Mouse (Mus musculus) myocyte (in vitro differentiated cells): ENCODE measurements around the gene Arid1b. TPM values are rescaled to one million over a fixed set of nuclear protein-coding genes. Genes with fewer than 3 reads are reported as not detected.

Experiments used
- H3K27me3 ChIP-seq: one replicate; pipeline ENCODE4 v1.6.1; 2011; ENCODE audit not compliant: control insufficient read depth, insufficient read depth, insufficient read length
- H3K36me3 ChIP-seq: one replicate; pipeline ENCODE4 v1.6.1; 2011; ENCODE audit not compliant: control insufficient read depth, insufficient read depth
- H3K4me2 ChIP-seq: one replicate; pipeline ENCODE4 v1.6.1; 2011; ENCODE audit warnings: low read depth, control low read depth
- H3K4me3 ChIP-seq: one replicate; pipeline ENCODE4 v1.5.1; 2011; ENCODE audit warnings: mild to moderate bottlenecking, control low read depth, moderate library complexity
- H3K79me2 ChIP-seq: one replicate; pipeline ENCODE4 v1.6.1; 2011; ENCODE audit not compliant: control insufficient read depth, insufficient read depth
- H3ac ChIP-seq: one replicate; pipeline ENCODE4 v1.6.1; 2011; ENCODE audit not compliant: control insufficient read depth, insufficient read length
- CEBPB ChIP-seq: IDR thresholded peaks from 2 replicates; pipeline ENCODE4 v1.6.1; 2011; ENCODE audit warnings: mild to moderate bottlenecking, moderate library complexity; ENCODE audit not compliant: poor library complexity, insufficient read depth, severe bottlenecking
- E2F4 ChIP-seq: IDR thresholded peaks from one replicate; pipeline ENCODE4 v1.6.1; 2011; ENCODE audit warnings: mild to moderate bottlenecking, control low read depth, moderate library complexity; ENCODE audit not compliant: insufficient read depth
- MAX ChIP-seq: IDR thresholded peaks from one replicate; pipeline ENCODE4 v1.6.1; 2011; ENCODE audit warnings: low read depth, mild to moderate bottlenecking, control low read depth
- MYOD1 ChIP-seq, 3 experiments: IDR thresholded peaks; one replicate each; pipeline ENCODE4 v1.6.1; 2011; ENCODE audit warnings: control low read depth in 2 of 3, low read depth in 2 of 3, mild to moderate bottlenecking in 2 of 3, moderate library complexity in 1 of 3; ENCODE audit not compliant: insufficient read length in 2 of 3, control insufficient read depth in 1 of 3
- MYOG ChIP-seq, 3 experiments: IDR thresholded peaks; one replicate each; pipeline ENCODE4 v1.6.1; 2011; ENCODE audit warnings: control low read depth in 2 of 3, low read depth in 2 of 3, mild to moderate bottlenecking in 2 of 3; ENCODE audit not compliant: insufficient read length in 2 of 3, control insufficient read depth in 1 of 3, insufficient read depth in 1 of 3
- POLR2A ChIP-seq: IDR thresholded peaks from one replicate; pipeline ENCODE4 v1.6.1; 2011; ENCODE audit warnings: low read depth, mild to moderate bottlenecking, control low read depth, moderate library complexity; ENCODE audit not compliant: insufficient read length
- POLR2AphosphoS2 ChIP-seq: IDR thresholded peaks from one replicate; pipeline ENCODE4 v1.6.1; 2011; ENCODE audit warnings: low read depth, control low read depth; ENCODE audit not compliant: insufficient read length
- REST ChIP-seq: IDR thresholded peaks from one replicate; pipeline ENCODE4 v1.6.1; 2011; ENCODE audit warnings: mild to moderate bottlenecking, control low read depth, moderate library complexity; ENCODE audit not compliant: insufficient read depth, insufficient read length
- SRF ChIP-seq: IDR thresholded peaks from one replicate; pipeline ENCODE4 v1.6.1; 2011; ENCODE audit warnings: low read depth; ENCODE audit not compliant: control insufficient read depth, insufficient read length
- TCF12 ChIP-seq: IDR thresholded peaks from one replicate; pipeline ENCODE4 v1.6.1; 2011; ENCODE audit warnings: mild to moderate bottlenecking, control low read depth; ENCODE audit not compliant: poor library complexity, insufficient read depth, severe bottlenecking
- TCF3 ChIP-seq: IDR thresholded peaks from one replicate; pipeline ENCODE4 v1.6.1; 2011; ENCODE audit warnings: low read depth, control low read depth; ENCODE audit not compliant: insufficient read length
- USF1 ChIP-seq: IDR thresholded peaks from one replicate; pipeline ENCODE4 v1.6.1; 2011; ENCODE audit warnings: low read depth, mild to moderate bottlenecking, control low read depth, moderate library complexity
- polyA plus RNA-seq: library from polyadenylated mRNA; unstranded; fragments of >200 nt; fragmentation: generic; extraction: Trizol; gene quantifications from one replicate; pipeline ENCODE4 v1.2.1, GENCODE M21; 2012; ENCODE audit warnings: missing spikeins

Arid1b gene
- polyA plus RNA-seq, 1 experiment, result 10.9 TPM

- no peaks in the 10 kb centered on the region for H3K36me3 ChIP-seq
- H3K4me3 ChIP-seq, result no peak overlapping the region
- TF ChIP-seq MAX, result no peak
- no peak for TF ChIP-seq REST
- no peak for TF ChIP-seq POLR2AphosphoS2
- no peak for TF ChIP-seq MYOG (IDR thresholded peaks at IDR 0.05; ENCODE audit: control insufficient read depth in 1 of 3, insufficient read depth in 1 of 3, insufficient read length in 2 of 3, low read depth in 2 of 3)
- no peak for TF ChIP-seq MYOD1 (IDR thresholded peaks at IDR 0.05; ENCODE audit: control insufficient read depth in 1 of 3, insufficient read length in 2 of 3, low read depth in 2 of 3)
- TF ChIP-seq SRF, result no peak
- no peak for TF ChIP-seq POLR2A
- TF ChIP-seq TCF3, result no peak
- no peak for TF ChIP-seq USF1
- no peak for TF ChIP-seq TCF12
- TF ChIP-seq E2F4, result no peak
- no peak for TF ChIP-seq CEBPB
- H3K27me3 ChIP-seq, result no peaks in the 10 kb centered on the region
- H3K79me2 ChIP-seq, result peaks cover 100% of the 10 kb centered on the region
- H3K4me2 ChIP-seq, result no peak overlapping the region
- H3ac ChIP-seq, result no peak overlapping the region
These were observed 10.1 kb downstream of the Arid1b start for GRCm38 (mm10) chr17:5004266-5004665.

- H3K36me3 ChIP-seq, result no peaks in the 10 kb centered on the region
- no peak overlapping the region for H3K4me2 ChIP-seq
- TF ChIP-seq POLR2AphosphoS2, result no peak
- TF ChIP-seq MYOD1 (IDR thresholded peaks at IDR 0.05; ENCODE audit: control insufficient read depth in 1 of 3, insufficient read length in 2 of 3, low read depth in 2 of 3), result no peak
- TF ChIP-seq USF1, result no peak
- no peak for TF ChIP-seq E2F4
- no peak for TF ChIP-seq POLR2A
- no peaks in the 10 kb centered on the region for H3K27me3 ChIP-seq
- H3K79me2 ChIP-seq, result peaks cover 100% of the 10 kb centered on the region
- H3ac ChIP-seq, result no peak overlapping the region
- H3K4me3 ChIP-seq, result no peak overlapping the region
These were observed 10.6 kb downstream of the Arid1b start for GRCm38 (mm10) chr17:5004706-5005105.

GRCm38 (mm10) chr17:5005285-5005684, 11.2 kb downstream of the Arid1b start:
- no peak overlapping the region for H3ac ChIP-seq
- H3K36me3 ChIP-seq, result no peaks in the 10 kb centered on the region
- TF ChIP-seq POLR2A (no peak), CEBPB (no peak), REST (no peak), E2F4 (no peak), MYOD1 (IDR thresholded peaks at IDR 0.05; ENCODE audit: control insufficient read depth in 1 of 3, insufficient read length in 2 of 3, low read depth in 2 of 3) (no peak), MYOG (IDR thresholded peaks at IDR 0.05; ENCODE audit: control insufficient read depth in 1 of 3, insufficient read depth in 1 of 3, insufficient read length in 2 of 3, low read depth in 2 of 3) (no peak), POLR2AphosphoS2 (no peak)
- H3K4me3 ChIP-seq, result no peak overlapping the region
- H3K27me3 ChIP-seq, result no peaks in the 10 kb centered on the region
- peaks cover 100% of the 10 kb centered on the region for H3K79me2 ChIP-seq
- no peak overlapping the region for H3K4me2 ChIP-seq

- Histone ChIP-seq H3ac (no peak overlapping the region), H3K4me2 (no peak overlapping the region), H3K27me3 (no peaks in the 10 kb centered on the region), H3K36me3 (no peaks in the 10 kb centered on the region), H3K4me3 (no peak overlapping the region), H3K79me2 (peaks cover 97% of the 10 kb centered on the region)
- TF ChIP-seq TCF12, result no peak
- TF ChIP-seq USF1, result no peak
- TF ChIP-seq TCF3, result no peak
- TF ChIP-seq MYOD1 (IDR thresholded peaks at IDR 0.05; ENCODE audit: control insufficient read depth in 1 of 3, insufficient read length in 2 of 3, low read depth in 2 of 3), result no peak
- TF ChIP-seq POLR2A, result no peak
- no peak for TF ChIP-seq REST
- no peak for TF ChIP-seq CEBPB
- TF ChIP-seq MYOG (IDR thresholded peaks at IDR 0.05; ENCODE audit: control insufficient read depth in 1 of 3, insufficient read depth in 1 of 3, insufficient read length in 2 of 3, low read depth in 2 of 3), result no peak
These were observed 13.1 kb downstream of the Arid1b start for GRCm38 (mm10) chr17:5007156-5007658.

GRCm38 (mm10) chr17:5008236-5008635, 14.1 kb downstream of the Arid1b start:
- Histone ChIP-seq H3K36me3 (no peaks in the 10 kb centered on the region), H3K4me2 (no peak overlapping the region), H3ac (no peak overlapping the region), H3K27me3 (no peaks in the 10 kb centered on the region), H3K4me3 (no peak overlapping the region), H3K79me2 (peaks cover 95% of the 10 kb centered on the region)
- no peak for TF ChIP-seq SRF
- TF ChIP-seq POLR2AphosphoS2, result no peak
- no peak for TF ChIP-seq REST
- no peak for TF ChIP-seq TCF12
- TF ChIP-seq MAX, result no peak
- no peak for TF ChIP-seq MYOD1 (IDR thresholded peaks at IDR 0.05; ENCODE audit: control insufficient read depth in 1 of 3, insufficient read length in 2 of 3, low read depth in 2 of 3)
- TF ChIP-seq MYOG (IDR thresholded peaks at IDR 0.05; ENCODE audit: control insufficient read depth in 1 of 3, insufficient read depth in 1 of 3, insufficient read length in 2 of 3, low read depth in 2 of 3), result no peak
- TF ChIP-seq TCF3, result no peak
- TF ChIP-seq USF1, result no peak
